ENCODE assay signal across 8 mouse cellular contexts in genomic region chr4:141558658-141559057, GRCm38 (mm10). TPM values are rescaled to one million over a fixed set of nuclear protein-coding genes. Genes with fewer than 3 reads are reported as not detected.
DNase-seq lines count a peak whose midpoint lies in the region; ATAC-seq and TF ChIP-seq lines count a peak whose summit lies in the region.

No protein-coding gene starts in this region.

- peak overlapping the region; percentile 92 for H3K27ac ChIP-seq in kidney, embryonic 15.5 days
- peak overlapping the region; percentile 85 for H3K27ac ChIP-seq in liver, embryonic 14.5 days
- H3K27ac ChIP-seq in neural tube, embryonic 14.5 days (ENCODE audit: low read depth, low read length), result peak overlapping the region; percentile 89

- H3K36me3 ChIP-seq in kidney, embryonic 15.5 days, result no peaks in the 10 kb centered on the region
- H3K36me3 ChIP-seq in liver, embryonic 14.5 days (replicated peaks; ENCODE audit: control insufficient read depth, insufficient read depth, low read depth), result no peaks in the 10 kb centered on the region
- no peaks in the 10 kb centered on the region for H3K36me3 ChIP-seq in neural tube, embryonic 14.5 days (ENCODE audit: control insufficient read depth, insufficient read depth, low read length)

- WGBS in kidney, embryonic 15.5 days, result 26% methylated on average over 16 of the region's 16 CpGs
- 15% methylated on average over 16 of the region's 16 CpGs for WGBS in liver, embryonic 14.5 days (ENCODE audit: insufficient replicate concordance)
- 11% methylated on average over 16 of the region's 16 CpGs for WGBS in neural tube, embryonic 14.5 days

- peaks cover 28% of the 10 kb centered on the region for H3K4me1 ChIP-seq in kidney, embryonic 15.5 days
- peaks cover 6 to 14% of the 10 kb centered on the region in 2 experiments for H3K4me1 ChIP-seq in liver, embryonic 14.5 days (replicated peaks; ENCODE audit: control insufficient read depth in 2 of 2, insufficient read depth in 2 of 2, low read length in 1 of 2)
- H3K4me1 ChIP-seq in neural tube, embryonic 14.5 days (ENCODE audit: control insufficient read depth, insufficient read depth, low read length), result peaks cover 7% of the 10 kb centered on the region; the same call in 1 of the 2 replicates

- peak overlapping the region; percentile 85 for H3K4me2 ChIP-seq in kidney, embryonic 15.5 days
- peak overlapping the region; percentile 89 for H3K4me2 ChIP-seq in liver, embryonic 14.5 days (ENCODE audit: low read depth)
- H3K4me2 ChIP-seq in neural tube, embryonic 14.5 days (ENCODE audit: low read depth, low read length), result peak overlapping the region; percentile 73

- no peak for ATAC-seq in kidney, embryonic 15.5 days (replicated peaks; ENCODE audit: low FRiP score)
- ATAC-seq in granulocyte monocyte progenitor cell, adult 5-6 weeks (replicated peaks; ENCODE audit: poor library complexity, severe bottlenecking), result peak; percentile 53
- ATAC-seq in liver, embryonic 14.5 days (ENCODE audit: insufficient read depth), result peak; percentile 54
- no peak for ATAC-seq in neural tube, embryonic 14.5 days (ENCODE audit: low read depth)

- TF ChIP-seq EP300 in liver, embryonic 14.5 days (IDR thresholded peaks at IDR 0.05; ENCODE audit: low read depth), result no peak

- H3K9ac ChIP-seq in kidney, embryonic 15.5 days, result peak overlapping the region; percentile 33
- H3K9ac ChIP-seq in liver, embryonic 14.5 days (replicated peaks), result peak overlapping the region; percentile 64
- peak overlapping the region; percentile 32; the same call in 1 of the 2 replicates for H3K9ac ChIP-seq in neural tube, embryonic 14.5 days (replicated peaks; ENCODE audit: low read depth, low read length)

- H3K27me3 ChIP-seq in kidney, embryonic 15.5 days, result no peaks in the 10 kb centered on the region
- H3K27me3 ChIP-seq in liver, embryonic 14.5 days (ENCODE audit: control insufficient read depth, insufficient read depth, low read length), result no peaks in the 10 kb centered on the region
- no peaks in the 10 kb centered on the region for H3K27me3 ChIP-seq in neural tube, embryonic 14.5 days (ENCODE audit: control insufficient read depth, insufficient read depth, low read length)

- no peaks in the 10 kb centered on the region for H3K9me3 ChIP-seq in kidney, embryonic 15.5 days (replicated peaks)
- no peaks in the 10 kb centered on the region for H3K9me3 ChIP-seq in liver, embryonic 14.5 days (ENCODE audit: control insufficient read depth, low read length)
- H3K9me3 ChIP-seq in neural tube, embryonic 14.5 days (ENCODE audit: control insufficient read depth, low read length), result no peaks in the 10 kb centered on the region

- DNase-seq in kidney, postnatal 10 days, result no peak
- peak; percentile 9 for DNase-seq in T-cell, adult 2 months (ENCODE audit: low spot score)
- DNase-seq in liver, embryonic 14.5 days (ENCODE audit: low read depth in 3 of 3, low spot score in 3 of 3), result no peak
- DNase-seq in yolk sac, embryonic 10.5 days (ENCODE audit: low spot score), result no peak
- no peak for DNase-seq in cerebellum, adult 11 months

- TF ChIP-seq CTCF in liver, embryonic 14.5 days (IDR thresholded peaks at IDR 0.05; ENCODE audit: low read depth), result no peak

- peak overlapping the region; percentile 44 for H3K4me3 ChIP-seq in kidney, embryonic 15.5 days (replicated peaks)
- H3K4me3 ChIP-seq in liver, embryonic 14.5 days (ENCODE audit: insufficient read depth in 1 of 2, low read depth in 2 of 2, low read length in 2 of 2), result peak overlapping the region; percentile 52 to 67
- H3K4me3 ChIP-seq in neural tube, embryonic 14.5 days (ENCODE audit: low read depth, low read length), result peak overlapping the region; percentile 29

RNA-seq across cellular contexts. Expression of gene Spen, which starts 20.3 kb away (rescaled TPM):
- 10.3 and 11.1 TPM in 2 replicates for polyA plus RNA-seq in kidney, embryonic 15.5 days (2015; fragmentation: Nextera tagmentation; extraction: Ambion mirVana)
- 37.8 TPM in 2 replicates for total RNA-seq in granulocyte monocyte progenitor cell, adult 5-6 weeks (2014; fragmentation: Nextera tagmentation)
- 21.4 and 25.5 TPM in 2 replicates for total RNA-seq in granulocyte monocyte progenitor cell, adult 5-6 weeks (2017)
- polyA plus RNA-seq in liver, embryonic 14.5 days (2012; rRNA removed), result 2.5 and 4.0 TPM in 2 replicates
- polyA plus RNA-seq in liver, embryonic 14.5 days (2014; fragmentation: Nextera tagmentation; extraction: Ambion mirVana), result 3.4 and 3.8 TPM in 2 replicates
- 21.7 and 23.9 TPM in 2 replicates for polyA plus RNA-seq in neural tube, embryonic 14.5 days (2014; fragmentation: Nextera tagmentation; extraction: Ambion mirVana)

RNA-seq across cellular contexts. Expression of gene Fblim1, which starts 47.2 kb away (rescaled TPM):
- 71.4 and 81.3 TPM in 2 replicates for polyA plus RNA-seq in kidney, embryonic 15.5 days (2015; fragmentation: Nextera tagmentation; extraction: Ambion mirVana)
- total RNA-seq in granulocyte monocyte progenitor cell, adult 5-6 weeks (2014; fragmentation: Nextera tagmentation), result 0.11 and 0.36 TPM in 2 replicates
- total RNA-seq in granulocyte monocyte progenitor cell, adult 5-6 weeks (2017), result not detected in 2 replicates
- 1.1 and 2.0 TPM in 2 replicates for polyA plus RNA-seq in liver, embryonic 14.5 days (2012; rRNA removed)
- 0.77 and 0.95 TPM in 2 replicates for polyA plus RNA-seq in liver, embryonic 14.5 days (2014; fragmentation: Nextera tagmentation; extraction: Ambion mirVana)
- 29.1 and 32.9 TPM in 2 replicates for polyA plus RNA-seq in neural tube, embryonic 14.5 days (2014; fragmentation: Nextera tagmentation; extraction: Ambion mirVana)

RNA-seq across cellular contexts. Expression of gene Tmem82, which starts 59.8 kb away (rescaled TPM):
- polyA plus RNA-seq in kidney, embryonic 15.5 days (2015; fragmentation: Nextera tagmentation; extraction: Ambion mirVana), result 2.7 and 3.1 TPM in 2 replicates
- 1.7 and 3.8 TPM in 2 replicates for total RNA-seq in granulocyte monocyte progenitor cell, adult 5-6 weeks (2014; fragmentation: Nextera tagmentation)
- total RNA-seq in granulocyte monocyte progenitor cell, adult 5-6 weeks (2017), result 0.72 TPM in 1 of 2 replicates, not detected in the other
- polyA plus RNA-seq in liver, embryonic 14.5 days (2012; rRNA removed), result 2.1 and 2.6 TPM in 2 replicates
- polyA plus RNA-seq in liver, embryonic 14.5 days (2014; fragmentation: Nextera tagmentation; extraction: Ambion mirVana), result 2.2 and 2.7 TPM in 2 replicates
- polyA plus RNA-seq in neural tube, embryonic 14.5 days (2014; fragmentation: Nextera tagmentation; extraction: Ambion mirVana), result 0.12 and 0.26 TPM in 2 replicates

Comparison
In these comparisons a context has a peak if more than half of its experiments do, and no peak if none do; other contexts are left out.
1. ATAC-seq: peak in granulocyte monocyte progenitor cell, adult 5-6 weeks (single experiment) and liver, embryonic 14.5 days (single experiment); none in kidney, embryonic 15.5 days (single experiment) and neural tube, embryonic 14.5 days (single experiment).
2. RNA of gene Fblim1, which starts 47.2 kb away (polyA plus RNA-seq): 71.4 to 81.3 TPM in kidney, embryonic 15.5 days and 29.1 to 32.9 TPM in neural tube, embryonic 14.5 days; 0.77 to 2.0 TPM in liver, embryonic 14.5 days; every median in the first group is over 10 times any median in the second.
3. Peak in every context shown above with its lines, with median percentiles within 50 percentile points of each other: H3K27ac ChIP-seq, H3K4me2 ChIP-seq, H3K4me3 ChIP-seq and H3K9ac ChIP-seq.